Mouse (Mus musculus) gonadal fat pad, adult 2 months (tissue): ENCODE data around the gene Mettl17. TPM values are rescaled to one million over a fixed set of nuclear protein-coding genes. Genes with fewer than 3 reads are reported as not detected.

Experiments used
- DNase-seq: peaks from one replicate; pipeline ENCODE4 v3.0.0-alpha.2; 2012; ENCODE audit warnings: low read depth
- polyA plus RNA-seq: library from polyadenylated mRNA; depleted of rRNA; stranded (reverse); fragments of >200 nt; gene quantifications from 2 replicates; pipeline ENCODE4 v1.2.3, GENCODE M21; 2012; rRNA removed

The Mettl17 gene
- polyA plus RNA-seq, 1 experiment: 32.8 TPM

- DNase-seq: no peak
Observed at GRCm38 (mm10) chr14:51929309-51929943, 44.8 kb downstream of the Mettl17 start.

GRCm38 (mm10) chr14:51929968-51930367 lies 45.3 kb downstream of the Mettl17 start:
- no peak for DNase-seq

- no peak for DNase-seq
Observed at GRCm38 (mm10) chr14:51930824-51931223, 46.2 kb downstream of the Mettl17 start.

- DNase-seq: peak; percentile 99
Observed at GRCm38 (mm10) chr14:51932092-51933020, 47.7 kb downstream of the Mettl17 start.

GRCm38 (mm10) chr14:51939005-51939404 lies 54.4 kb downstream of the Mettl17 start:
- no peak for DNase-seq

GRCm38 (mm10) chr14:51940944-51941560 lies 56.4 kb downstream of the Mettl17 start:
- no peak for DNase-seq

- DNase-seq: no peak
Observed at GRCm38 (mm10) chr14:51941577-51941976, 56.9 kb downstream of the Mettl17 start.

GRCm38 (mm10) chr14:51942236-51942635 lies 57.6 kb downstream of the Mettl17 start:
- no peak for DNase-seq

Other genes starting within 250 kb of the Mettl17 start
- gene Gm4181, start 249.2 kb upstream of the Mettl17 start, polyA plus RNA-seq: not detected in 2 replicates
- not detected in 2 replicates for gene Gm17079, start 189.4 kb upstream of the Mettl17 start, polyA plus RNA-seq
- gene Gm5800, start 167.7 kb upstream of the Mettl17 start, polyA plus RNA-seq: not detected in 2 replicates
- gene Ang4, start 111.3 kb upstream of the Mettl17 start, polyA plus RNA-seq: not detected in 2 replicates
- gene AY358078, start 84.8 kb upstream of the Mettl17 start, polyA plus RNA-seq: not detected in 2 replicates
- 0.34 TPM in 1 of 2 replicates, not detected in the other for gene Ear6, start 31.1 kb upstream of the Mettl17 start, polyA plus RNA-seq
- 0.51 and 0.77 TPM in 2 replicates for gene Slc39a2, start 8.0 kb downstream of the Mettl17 start, polyA plus RNA-seq
- 178 and 261 TPM in 2 replicates for gene Ndrg2, start 29.3 kb downstream of the Mettl17 start, polyA plus RNA-seq
- gene Tppp2, start 33.6 kb downstream of the Mettl17 start, polyA plus RNA-seq: 1.6 and 2.3 TPM in 2 replicates
- 210 and 501 TPM in 2 replicates for gene Rnase13, start 37.9 kb downstream of the Mettl17 start, polyA plus RNA-seq
- 103 and 141 TPM in 2 replicates for gene Arhgef40, start 99.9 kb downstream of the Mettl17 start, polyA plus RNA-seq
- 0.51 and 0.55 TPM in 2 replicates for gene Tmem253, start 130.8 kb downstream of the Mettl17 start, polyA plus RNA-seq
- gene Zfp219, start 135.9 kb downstream of the Mettl17 start, polyA plus RNA-seq: 65.7 and 74.2 TPM in 2 replicates
- not detected in 2 replicates for gene Olfr221, start 157.6 kb downstream of the Mettl17 start, polyA plus RNA-seq
- 62.5 and 71.6 TPM in 2 replicates for gene Hnrnpc, start 219.2 kb downstream of the Mettl17 start, polyA plus RNA-seq
- gene Rpgrip1, start 225.9 kb downstream of the Mettl17 start, polyA plus RNA-seq: 4.0 and 4.4 TPM in 2 replicates